Mouse (Mus musculus) cortical plate, adult 2 months (tissue): ENCODE data around the gene Samd4b.

Source experiments
- CTCF ChIP-seq: fragments of 200-500 bp; IDR thresholded peaks from 2 replicates; pipeline ENCODE4 v1.5.1; 2011; ENCODE audit warnings: mild to moderate bottlenecking, control low read depth, low read length; ENCODE audit not compliant: insufficient read depth; ENCODE audit errors: extremely low read depth
- POLR2A ChIP-seq: fragments of 200-500 bp; IDR thresholded peaks from 2 replicates; pipeline ENCODE4 v1.6.1; 2011; ENCODE audit warnings: mild to moderate bottlenecking, low read length, control low read depth; ENCODE audit not compliant: insufficient read depth; ENCODE audit errors: extremely low read depth

DNA sequence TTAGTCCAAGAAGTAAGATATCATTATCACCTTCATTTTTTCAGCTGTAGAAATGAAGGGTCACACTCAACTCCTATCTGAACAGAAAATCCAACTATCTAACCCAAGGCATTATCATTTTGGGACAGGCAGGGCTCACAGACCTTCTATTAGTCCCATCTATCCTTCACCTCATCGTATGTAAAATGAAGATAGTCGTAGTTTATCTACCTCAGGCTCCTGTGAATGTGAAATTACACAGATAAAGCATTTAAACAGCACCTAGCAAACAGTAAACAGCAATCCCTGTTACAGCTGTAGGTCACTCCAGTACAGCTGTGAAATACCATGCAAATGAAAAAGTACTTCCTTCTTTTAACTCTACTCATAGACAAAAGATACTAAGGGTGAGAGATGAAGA, 165.7 kb downstream of the Samd4b start:
- TF ChIP-seq POLR2A (no peak), CTCF (no peak)
